Mouse (Mus musculus) midbrain, embryonic 15.5 days (tissue): ENCODE data around the gene Catsper3. TPM values are rescaled to one million over a fixed set of nuclear protein-coding genes. Genes with fewer than 3 reads are reported as not detected.
A peak's percentile ranks its signal among the peaks of the same experiment; 100 is the strongest.

Source experiments
- ATAC-seq: fragments of 200-750 bp; cut with Nextera tagmentation; replicated peaks from 2 replicates; pipeline ENCODE4 v1.8.0; 2017; ENCODE audit warnings: moderate TSS enrichment
- H3K27ac ChIP-seq: fragments of 300-500 bp; sonication (generic); 2 replicates; pipeline ENCODE4 v1.5.1; 2015; ENCODE audit warnings: mild to moderate bottlenecking, inconsistent platforms
- H3K27me3 ChIP-seq: fragments of 300-500 bp; sonication (generic); replicated peaks from 2 replicates; pipeline ENCODE4 v1.6.1; 2015; ENCODE audit warnings: inconsistent platforms
- H3K36me3 ChIP-seq: fragments of 300-500 bp; sonication (generic); replicated peaks from 2 replicates; pipeline ENCODE4 v1.6.1; 2015; ENCODE audit warnings: inconsistent platforms
- H3K4me1 ChIP-seq: fragments of 300-500 bp; sonication (generic); 2 replicates; pipeline ENCODE4 v1.6.1; 2015; ENCODE audit warnings: inconsistent platforms
- H3K4me2 ChIP-seq: fragments of 300-500 bp; sonication (generic); 2 replicates; pipeline ENCODE4 v1.6.1; 2015; ENCODE audit warnings: inconsistent platforms, mild to moderate bottlenecking, moderate library complexity
- H3K4me3 ChIP-seq: fragments of 300-500 bp; sonication (generic); 2 replicates; pipeline ENCODE4 v1.5.1; 2015; ENCODE audit warnings: mild to moderate bottlenecking, inconsistent platforms
- H3K9ac ChIP-seq: fragments of 300-500 bp; sonication (generic); 2 replicates; pipeline ENCODE4 v1.6.1; 2015; ENCODE audit warnings: mild to moderate bottlenecking, inconsistent platforms
- H3K9me3 ChIP-seq: fragments of 300-500 bp; sonication (generic); 2 replicates; pipeline ENCODE4 v1.6.1; 2016; ENCODE audit warnings: inconsistent platforms
- WGBS: fragments of 180-500 bp; shearing (Covaris S2); methylation state at CpG from one replicate; pipeline ENCODE4 v1.1.7; 2015; ENCODE audit warnings: mixed read lengths; 5-methylcytosine and 5-hydroxymethylcytosine counted together
- polyA plus RNA-seq: library from polyadenylated mRNA; unstranded; fragments of >200 nt; fragmentation: Nextera tagmentation; extraction: Ambion mirVana; gene quantifications from 2 replicates; pipeline ENCODE4 v1.2.1, GENCODE M21; 2015

Gene Catsper3
- polyA plus RNA-seq, 1 experiment from 2014 or later: 0.17 TPM

GRCm38 (mm10) chr13:55828141-55829017, 44.0 kb downstream of the Catsper3 start:
- no peak for ATAC-seq
- no peaks in the 10 kb centered on the region for H3K9me3 ChIP-seq
- no peak overlapping the region for H3K9ac ChIP-seq
- 1% methylated on average over 50 of the region's 50 CpGs for WGBS
- H3K36me3 ChIP-seq: no peaks in the 10 kb centered on the region
- no peak overlapping the region for H3K4me3 ChIP-seq
- H3K27ac ChIP-seq: no peak overlapping the region
- peaks cover 23% of the 10 kb centered on the region for H3K4me1 ChIP-seq
- peaks cover 83% of the 10 kb centered on the region for H3K27me3 ChIP-seq
- H3K4me2 ChIP-seq: no peak overlapping the region

DNA sequence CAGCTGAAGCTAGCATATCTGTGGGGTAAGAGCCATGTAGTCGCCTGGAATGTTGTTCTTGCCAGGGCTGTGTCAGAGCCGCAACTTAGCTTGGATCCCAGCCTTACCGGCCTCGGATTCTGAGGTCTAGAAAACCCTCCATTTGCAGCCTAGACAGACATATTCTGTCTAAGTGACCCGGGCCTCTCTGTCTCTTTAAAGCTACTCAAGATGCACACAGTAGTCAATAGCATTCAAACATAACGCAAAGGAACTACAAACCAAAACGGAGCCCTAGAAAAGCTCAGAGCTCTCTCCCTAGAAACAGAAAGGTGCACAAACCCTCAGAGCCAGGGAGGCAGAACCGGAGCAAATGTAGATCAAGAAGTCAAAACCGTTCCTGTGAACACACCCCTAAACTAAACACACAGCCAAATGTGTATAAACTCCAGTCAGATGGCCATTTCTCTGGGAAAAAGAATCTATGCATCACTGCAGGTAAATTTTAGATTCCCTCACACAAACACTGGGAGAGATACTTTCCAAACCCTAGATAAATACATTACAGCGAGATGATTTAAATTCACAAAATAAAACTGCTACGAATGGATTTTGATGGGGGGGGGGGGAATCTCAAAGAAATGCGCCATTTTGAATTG, 44.8 kb downstream of the Catsper3 start:
- Histone ChIP-seq H3K9ac (no peak overlapping the region), H3K27me3 (peaks cover 83% of the 10 kb centered on the region), H3K9me3 (no peaks in the 10 kb centered on the region), H3K27ac (no peak overlapping the region), H3K4me2 (no peak overlapping the region), H3K4me3 (no peak overlapping the region), H3K36me3 (no peaks in the 10 kb centered on the region), H3K4me1 (peaks cover 23% of the 10 kb centered on the region)
- ATAC-seq: no peak
- under 1% methylated on average over 12 of the region's 12 CpGs for WGBS

DNA sequence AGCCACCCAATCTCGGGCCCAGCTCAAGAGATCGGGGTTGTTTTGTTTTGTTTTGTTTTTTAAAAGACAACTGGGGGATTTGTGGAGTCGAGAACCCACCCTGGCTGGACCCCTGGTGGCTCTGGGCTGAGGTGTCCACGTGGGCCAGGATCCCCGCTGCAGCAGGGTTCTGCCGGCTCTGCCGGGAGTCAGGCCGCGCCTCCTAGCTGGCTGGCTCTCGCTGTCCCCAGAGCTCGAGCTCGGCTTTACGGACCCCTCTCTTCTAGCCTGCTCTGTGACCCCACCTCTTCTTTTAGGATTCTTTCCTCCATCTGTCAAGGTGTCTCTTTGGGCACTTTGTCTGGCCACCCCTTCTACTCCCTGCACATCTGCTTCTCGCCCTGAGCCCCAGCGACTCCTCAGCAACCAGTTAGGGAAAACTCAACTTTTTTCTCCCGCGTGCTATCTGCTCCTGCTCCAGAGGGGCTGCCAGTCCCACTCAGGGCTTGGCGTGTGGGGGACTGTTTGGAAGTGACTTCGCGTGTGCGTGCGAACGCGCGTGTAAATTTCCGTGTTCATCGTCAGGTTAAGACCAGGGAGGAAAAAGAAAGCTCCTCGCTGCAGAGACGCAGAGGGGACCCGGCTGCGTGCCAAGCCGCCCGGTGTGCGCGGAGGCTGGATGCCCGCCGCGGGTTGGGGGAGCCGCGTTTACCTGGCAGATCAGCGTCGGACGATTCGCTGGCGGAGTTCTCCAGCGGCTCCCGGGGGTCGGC, 45.9 kb downstream of the Catsper3 start:
- H3K9me3 ChIP-seq: no peaks in the 10 kb centered on the region
- no peak overlapping the region for H3K9ac ChIP-seq
- H3K4me2 ChIP-seq: peak overlapping the region; percentile 20; the same call in 1 of the 2 replicates
- no peak for ATAC-seq
- H3K4me3 ChIP-seq: 0 out of 2 replicates have a peak overlapping the region, but pooled peaks have one; percentile 13
- H3K27ac ChIP-seq: no peak overlapping the region
- peaks cover 21% of the 10 kb centered on the region for H3K4me1 ChIP-seq
- WGBS: under 1% methylated on average over 48 of the region's 48 CpGs
- no peaks in the 10 kb centered on the region for H3K36me3 ChIP-seq
- peaks cover 81% of the 10 kb centered on the region for H3K27me3 ChIP-seq

GRCm38 (mm10) chr13:55830833-55831721, 46.7 kb downstream of the Catsper3 start:
- Histone ChIP-seq H3K4me3 (0 out of 2 replicates have a peak overlapping the region, but pooled peaks have one; percentile 13), H3K9ac (no peak overlapping the region), H3K4me2 (peak overlapping the region; percentile 20; the same call in 1 of the 2 replicates), H3K36me3 (no peaks in the 10 kb centered on the region), H3K9me3 (no peaks in the 10 kb centered on the region), H3K4me1 (peaks cover 22% of the 10 kb centered on the region), H3K27me3 (peaks cover 85% of the 10 kb centered on the region), H3K27ac (no peak overlapping the region)
- no peak for ATAC-seq
- WGBS: under 1% methylated on average over 70 of the region's 82 CpGs

DNA sequence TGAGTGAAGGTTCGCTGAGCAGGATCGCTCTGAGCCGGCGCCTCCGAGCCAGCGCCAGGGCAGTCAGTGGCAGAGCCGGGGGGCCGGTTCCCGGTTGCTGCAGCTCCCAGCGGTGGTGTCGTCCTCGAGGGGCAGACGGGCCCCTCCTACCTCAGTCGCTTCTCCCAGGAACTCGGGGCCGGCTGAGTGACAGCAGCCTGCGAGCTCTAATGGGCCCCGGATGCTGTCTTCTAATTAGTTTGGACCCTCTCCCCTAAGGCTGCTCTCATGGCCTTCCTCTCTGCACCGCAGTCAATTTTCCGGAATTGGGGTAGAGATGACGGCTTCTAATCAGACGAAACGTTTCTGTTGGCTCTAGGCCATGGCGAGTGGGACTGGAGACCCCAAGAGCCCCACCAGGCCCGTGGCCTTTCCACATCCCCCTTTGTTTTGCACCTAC, 47.4 kb downstream of the Catsper3 start:
- Histone ChIP-seq H3K9ac (no peak overlapping the region), H3K4me2 (no peak overlapping the region), H3K4me3 (no peak overlapping the region), H3K36me3 (no peaks in the 10 kb centered on the region), H3K9me3 (no peaks in the 10 kb centered on the region), H3K27ac (no peak overlapping the region), H3K27me3 (peaks cover 88% of the 10 kb centered on the region), H3K4me1 (peaks cover 21% of the 10 kb centered on the region)
- no peak for ATAC-seq
- WGBS: under 1% methylated on average over 25 of the region's 25 CpGs

DNA sequence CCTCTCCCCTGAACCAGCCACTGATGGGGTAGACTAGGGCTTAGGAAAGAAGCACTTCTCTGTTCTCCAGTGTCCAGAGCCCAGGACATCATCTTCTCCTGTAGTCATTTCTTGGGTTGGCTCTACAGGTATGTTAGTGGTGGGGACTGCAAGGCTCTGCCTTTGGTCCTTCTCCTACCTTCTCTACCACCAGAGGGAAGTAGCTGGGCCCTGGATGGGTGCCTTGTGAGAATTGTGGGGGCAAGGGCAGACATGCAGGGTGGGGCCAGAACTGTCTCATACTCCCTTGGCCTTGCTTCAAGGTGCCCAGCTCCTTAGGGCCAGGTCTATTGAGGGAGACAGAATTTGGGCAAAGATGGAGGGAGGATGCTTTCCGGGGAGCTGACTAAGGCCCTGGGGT, 48.2 kb downstream of the Catsper3 start:
- 39% methylated on average over 1 of the region's 1 CpGs for WGBS
- no peaks in the 10 kb centered on the region for H3K36me3 ChIP-seq
- no peak for ATAC-seq
- no peak overlapping the region for H3K4me3 ChIP-seq
- H3K27me3 ChIP-seq: peaks cover 91% of the 10 kb centered on the region
- H3K27ac ChIP-seq: no peak overlapping the region
- no peak overlapping the region for H3K4me2 ChIP-seq
- H3K4me1 ChIP-seq: peaks cover 21% of the 10 kb centered on the region
- H3K9ac ChIP-seq: no peak overlapping the region
- no peaks in the 10 kb centered on the region for H3K9me3 ChIP-seq

DNA sequence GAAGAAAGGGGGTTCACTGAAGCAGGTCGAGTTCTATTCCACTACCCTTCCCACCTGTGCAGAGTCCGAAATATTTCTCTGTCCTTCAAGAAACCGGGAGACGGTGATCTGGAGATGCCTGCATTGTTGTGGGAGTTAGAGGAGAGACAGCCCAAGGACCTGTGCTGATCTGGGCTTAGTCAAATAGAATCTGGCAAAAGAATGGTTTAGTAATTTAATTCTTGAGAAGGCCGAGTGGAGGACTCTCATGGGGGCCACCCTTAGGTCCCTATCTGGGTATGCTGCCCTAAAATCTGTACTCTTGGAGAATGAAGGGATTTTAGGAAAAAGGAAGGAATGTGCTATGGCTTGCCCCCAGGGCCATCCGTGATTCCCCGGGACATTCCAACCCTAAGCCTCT, 49.6 kb downstream of the Catsper3 start:
- no peak for ATAC-seq
- H3K4me2 ChIP-seq: no peak overlapping the region
- H3K36me3 ChIP-seq: no peaks in the 10 kb centered on the region
- no peak overlapping the region for H3K9ac ChIP-seq
- peaks cover 21% of the 10 kb centered on the region for H3K4me1 ChIP-seq
- WGBS: 2% methylated on average over 7 of the region's 7 CpGs
- no peaks in the 10 kb centered on the region for H3K9me3 ChIP-seq
- no peak overlapping the region for H3K4me3 ChIP-seq
- no peak overlapping the region for H3K27ac ChIP-seq
- peaks cover 90% of the 10 kb centered on the region for H3K27me3 ChIP-seq

- H3K27ac ChIP-seq: no peak overlapping the region
- no peak overlapping the region for H3K9ac ChIP-seq
- no peak overlapping the region for H3K4me3 ChIP-seq
- no peaks in the 10 kb centered on the region for H3K36me3 ChIP-seq
- peaks cover 21% of the 10 kb centered on the region for H3K4me1 ChIP-seq
- no peaks in the 10 kb centered on the region for H3K9me3 ChIP-seq
- peaks cover 92% of the 10 kb centered on the region for H3K27me3 ChIP-seq
- ATAC-seq: no peak
- no peak overlapping the region for H3K4me2 ChIP-seq
- WGBS: 3% methylated on average over 5 of the region's 5 CpGs
These were observed 50.3 kb downstream of the Catsper3 start for GRCm38 (mm10) chr13:55834667-55835066.

- no peak for ATAC-seq
- Histone ChIP-seq H3K9ac (no peak overlapping the region), H3K36me3 (no peaks in the 10 kb centered on the region), H3K27me3 (peaks cover 93% of the 10 kb centered on the region), H3K4me2 (no peak overlapping the region), H3K4me1 (peaks cover 17% of the 10 kb centered on the region), H3K9me3 (no peaks in the 10 kb centered on the region), H3K27ac (no peak overlapping the region), H3K4me3 (no peak overlapping the region)
- 1% methylated on average over 33 of the region's 33 CpGs for WGBS
These were observed 51.3 kb downstream of the Catsper3 start for GRCm38 (mm10) chr13:55835548-55836097.

DNA sequence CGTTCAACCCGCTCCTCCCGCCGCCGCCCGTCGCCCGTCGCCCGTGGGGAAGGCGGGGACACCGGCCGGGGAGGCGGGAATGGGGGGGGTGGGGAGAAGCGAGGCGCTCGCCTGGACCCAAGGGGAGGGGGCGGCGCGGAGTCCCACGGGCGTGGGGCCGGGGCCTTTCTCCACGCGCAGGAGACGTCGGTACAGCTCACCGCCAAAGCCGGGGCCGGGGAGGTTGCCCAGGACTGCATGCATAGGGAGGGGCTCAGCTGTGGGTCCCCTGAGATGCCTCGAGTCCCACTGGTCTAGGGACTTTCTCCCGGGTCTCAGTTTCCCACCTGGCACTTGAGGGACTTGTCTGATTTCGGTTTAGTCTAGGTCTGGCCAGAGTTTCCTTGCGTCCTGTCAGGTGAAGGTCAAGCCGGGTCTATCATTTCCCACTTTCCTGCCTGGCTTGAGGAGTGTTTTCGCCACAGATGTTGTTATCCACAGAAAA, 51.8 kb downstream of the Catsper3 start, which contains the start of gene Pitx1:
Pitx1 (minus strand) TSS at position 51 of the 484 bp plus-strand sequence.
- no peaks in the 10 kb centered on the region for H3K36me3 ChIP-seq
- ATAC-seq: no peak
- no peaks in the 10 kb centered on the region for H3K9me3 ChIP-seq
- H3K4me1 ChIP-seq: peaks cover 12% of the 10 kb centered on the region; the same call in 1 of the 2 replicates
- no peak within 1 kb of the TSS for H3K4me3 ChIP-seq
- peaks cover 93% of the 10 kb centered on the region for H3K27me3 ChIP-seq
- H3K4me2 ChIP-seq: no peak within 1 kb of the TSS
- no peak within 1 kb of the TSS for H3K27ac ChIP-seq
- WGBS: 1% methylated on average over 35 of the region's 36 CpGs
- no peak within 1 kb of the TSS for H3K9ac ChIP-seq
